Mouse (Mus musculus) MEL (cell line): ENCODE data around the gene Pank1. TPM values are rescaled to one million over a fixed set of nuclear protein-coding genes. Genes with fewer than 3 reads are reported as not detected.

Experiments used
- DNase-seq: peaks from one replicate; pipeline ENCODE4 v3.0.0; 2011; ENCODE audit warnings: low read depth, low spot score
- H3K27ac ChIP-seq: 2 replicates; pipeline ENCODE4 v1.5.1; 2012; ENCODE audit warnings: low read depth, mild to moderate bottlenecking, control low read depth, low read length, moderate library complexity; ENCODE audit not compliant: control insufficient read depth
- H3K27me3 ChIP-seq, 2 experiments: fragments of 150-350 bp in 1 of 2; sonication (generic) in 1 of 2; 2 replicates each; pipeline ENCODE4 v1.6.1; 2012; ENCODE audit warnings: low read length in 2 of 2, mild to moderate bottlenecking in 2 of 2, improper control_type of control experiment in 1 of 2, moderate library complexity in 1 of 2; ENCODE audit not compliant: insufficient read depth in 2 of 2, control insufficient read depth in 1 of 2
- H3K36me3 ChIP-seq, 2 experiments: 2 replicates each; pipeline ENCODE4 v1.6.1; 2012 to 2014; ENCODE audit warnings: low read length in 2 of 2, improper control_type of control experiment in 1 of 2, inconsistent platforms in 1 of 2, mild to moderate bottlenecking in 1 of 2; ENCODE audit not compliant: insufficient read depth in 2 of 2, control insufficient read depth in 1 of 2
- H3K4me1 ChIP-seq, 2 experiments: fragments of 150-350 bp in 1 of 2; sonication (generic) in 1 of 2; 2 replicates each; pipeline ENCODE4 v1.6.1; 2012; ENCODE audit warnings: low read length in 2 of 2, improper control_type of control experiment in 1 of 2, mild to moderate bottlenecking in 1 of 2; ENCODE audit not compliant: insufficient read depth in 2 of 2, control insufficient read depth in 1 of 2
- H3K4me3 ChIP-seq, 2 experiments: fragments of 150-350 bp in 1 of 2; sonication (generic) in 1 of 2; 2 replicates each; pipeline ENCODE4 v1.5.1; 2012; ENCODE audit warnings: low read depth in 2 of 2, low read length in 2 of 2, mild to moderate bottlenecking in 2 of 2, moderate library complexity in 2 of 2, control low read depth in 1 of 2, improper control_type of control experiment in 1 of 2; ENCODE audit not compliant: control insufficient read depth in 1 of 2, insufficient read depth in 1 of 2
- H3K79me2 ChIP-seq: 2 replicates; pipeline ENCODE4 v1.6.1; 2012; ENCODE audit warnings: mild to moderate bottlenecking, low read length, moderate library complexity; ENCODE audit not compliant: control insufficient read depth, poor library complexity, insufficient read depth
- H3K9ac ChIP-seq: 2 replicates; pipeline ENCODE4 v1.6.1; 2012; ENCODE audit warnings: low read depth, mild to moderate bottlenecking, control low read depth, low read length, moderate library complexity; ENCODE audit not compliant: control insufficient read depth, poor library complexity, severe bottlenecking
- H3K9me3 ChIP-seq: fragments of 150-350 bp; sonication (generic); replicated peaks from 2 replicates; pipeline ENCODE4 v1.6.1; 2012; ENCODE audit warnings: mild to moderate bottlenecking, low read length, improper control_type of control experiment, moderate library complexity; ENCODE audit not compliant: insufficient read depth
- CHD1 ChIP-seq: IDR thresholded peaks from 2 replicates; pipeline ENCODE4 v1.6.1; 2012; ENCODE audit warnings: low read depth, mild to moderate bottlenecking, inconsistent platforms, low read length, improper control_type of control experiment
- CHD2 ChIP-seq: IDR thresholded peaks from 2 replicates; pipeline ENCODE4 v1.6.1; 2011; ENCODE audit warnings: low read length, improper control_type of control experiment
- CTCF ChIP-seq, 3 experiments: IDR thresholded peaks in 2 of 3; conservative IDR thresholded peaks in 1 of 3; 2 replicates each; pipeline ENCODE4 v1.5.1; 2011 to 2012; ENCODE audit warnings: low read length in 3 of 3, low read depth in 2 of 3, mild to moderate bottlenecking in 2 of 3, improper control_type of control experiment in 1 of 3, inconsistent platforms in 1 of 3, mixed read lengths in 1 of 3, moderate library complexity in 1 of 3; ENCODE audit not compliant: control insufficient read depth in 1 of 3, insufficient read depth in 1 of 3, poor library complexity in 1 of 3, severe bottlenecking in 1 of 3
- ETS1 ChIP-seq: IDR thresholded peaks from 2 replicates; pipeline ENCODE4 v1.6.1; 2012; ENCODE audit warnings: low read depth, mild to moderate bottlenecking, inconsistent platforms, low read length, improper control_type of control experiment, moderate library complexity
- GABPA ChIP-seq: IDR thresholded peaks from 2 replicates; pipeline ENCODE4 v1.6.1; 2012; ENCODE audit warnings: low read depth, mild to moderate bottlenecking, inconsistent platforms, low read length, improper control_type of control experiment, moderate library complexity
- MEF2A ChIP-seq: IDR thresholded peaks from 2 replicates; pipeline ENCODE4 v1.6.1; 2014; ENCODE audit warnings: low read depth, mild to moderate bottlenecking, inconsistent platforms, low read length, improper control_type of control experiment; ENCODE audit not compliant: poor library complexity, insufficient replicate concordance, severe bottlenecking; ENCODE audit errors: extremely low read depth
- MYC ChIP-seq: IDR thresholded peaks from 2 replicates; pipeline ENCODE4 v1.6.1; 2011; ENCODE audit warnings: low read depth, mild to moderate bottlenecking, low read length, improper control_type of control experiment, moderate library complexity
- POLR2A ChIP-seq, 2 experiments: IDR thresholded peaks; 2 replicates each; pipeline ENCODE4 v1.6.1; 2011 to 2012; ENCODE audit warnings: low read length in 2 of 2, mild to moderate bottlenecking in 2 of 2, control low read depth in 1 of 2, improper control_type of control experiment in 1 of 2, low read depth in 1 of 2, moderate library complexity in 1 of 2; ENCODE audit not compliant: control insufficient read depth in 1 of 2, insufficient read depth in 1 of 2, poor library complexity in 1 of 2
- POLR2AphosphoS2 ChIP-seq: IDR thresholded peaks from 2 replicates; pipeline ENCODE4 v1.6.1; 2011; ENCODE audit warnings: low read length, improper control_type of control experiment
- RCOR1 ChIP-seq: IDR thresholded peaks from 2 replicates; pipeline ENCODE4 v1.6.1; 2012; ENCODE audit warnings: low read depth, mild to moderate bottlenecking, inconsistent platforms, low read length, improper control_type of control experiment
- SIN3A ChIP-seq: IDR thresholded peaks from 2 replicates; pipeline ENCODE4 v1.6.1; 2012; ENCODE audit warnings: low read length, improper control_type of control experiment, inconsistent platforms
- TBP ChIP-seq: IDR thresholded peaks from 2 replicates; pipeline ENCODE4 v1.8.0; 2011; ENCODE audit warnings: low read depth, low read length, improper control_type of control experiment
- UBTF ChIP-seq: IDR thresholded peaks from 2 replicates; pipeline ENCODE4 v1.6.1; 2012; ENCODE audit warnings: low read depth, mild to moderate bottlenecking, inconsistent platforms, low read length, improper control_type of control experiment, moderate library complexity, borderline replicate concordance; ENCODE audit not compliant: insufficient read depth
- USF1 ChIP-seq: IDR thresholded peaks from 2 replicates; pipeline ENCODE4 v1.6.1; 2014; ENCODE audit warnings: low read depth, mild to moderate bottlenecking, inconsistent platforms, low read length, improper control_type of control experiment, moderate library complexity
- ZC3H11A ChIP-seq: IDR thresholded peaks from 2 replicates; pipeline ENCODE4 v1.6.1; 2012; ENCODE audit warnings: low read depth, mild to moderate bottlenecking, inconsistent platforms, low read length, improper control_type of control experiment
- polyA plus RNA-seq, 2 experiments: library from polyadenylated mRNA; stranded (reverse) in 1 of 2; unstranded in 1 of 2; fragments of >175 nt in 1 of 2; fragments of >200 nt in 1 of 2; gene quantifications; 2 replicates each; pipeline versions ENCODE4 v1.2.1 to v1.2.4; 2012; ENCODE audit warnings: low replicate concordance in 2 of 2, low read depth in 1 of 2; ENCODE audit not compliant: insufficient read length in 2 of 2, insufficient read depth in 1 of 2, missing spikeins in 1 of 2
- total RNA-seq: library from RNA; depleted of rRNA; stranded (reverse); fragments of 300-350 nt; gene quantifications from 2 replicates; pipeline ENCODE4 v1.2.3, GENCODE M21; 2012

Pank1 gene
- total and polyA plus RNA-seq, 3 experiments, result 7.2 to 7.6 TPM; not detected in 1

- no peak for DNase-seq
- H3K9ac ChIP-seq, result no peak overlapping the region
- no peak for TF ChIP-seq ETS1
- TF ChIP-seq MEF2A, result no peak
- TF ChIP-seq CHD2, result no peak
- H3K4me3 ChIP-seq, result no peak overlapping the region
- H3K9me3 ChIP-seq, result no peaks in the 10 kb centered on the region
- no peaks in the 10 kb centered on the region for H3K36me3 ChIP-seq
- H3K79me2 ChIP-seq, result no peaks in the 10 kb centered on the region
- peaks cover 0 to 2% of the 10 kb centered on the region in 2 experiments; a peak in 1 of 4 replicates for H3K4me1 ChIP-seq
- no peak overlapping the region for H3K27ac ChIP-seq
- no peaks in the 10 kb centered on the region for H3K27me3 ChIP-seq
Measured at GRCm38 (mm10) chr19:34898941-34899340, 19.7 kb upstream of the Pank1 start.

DNA sequence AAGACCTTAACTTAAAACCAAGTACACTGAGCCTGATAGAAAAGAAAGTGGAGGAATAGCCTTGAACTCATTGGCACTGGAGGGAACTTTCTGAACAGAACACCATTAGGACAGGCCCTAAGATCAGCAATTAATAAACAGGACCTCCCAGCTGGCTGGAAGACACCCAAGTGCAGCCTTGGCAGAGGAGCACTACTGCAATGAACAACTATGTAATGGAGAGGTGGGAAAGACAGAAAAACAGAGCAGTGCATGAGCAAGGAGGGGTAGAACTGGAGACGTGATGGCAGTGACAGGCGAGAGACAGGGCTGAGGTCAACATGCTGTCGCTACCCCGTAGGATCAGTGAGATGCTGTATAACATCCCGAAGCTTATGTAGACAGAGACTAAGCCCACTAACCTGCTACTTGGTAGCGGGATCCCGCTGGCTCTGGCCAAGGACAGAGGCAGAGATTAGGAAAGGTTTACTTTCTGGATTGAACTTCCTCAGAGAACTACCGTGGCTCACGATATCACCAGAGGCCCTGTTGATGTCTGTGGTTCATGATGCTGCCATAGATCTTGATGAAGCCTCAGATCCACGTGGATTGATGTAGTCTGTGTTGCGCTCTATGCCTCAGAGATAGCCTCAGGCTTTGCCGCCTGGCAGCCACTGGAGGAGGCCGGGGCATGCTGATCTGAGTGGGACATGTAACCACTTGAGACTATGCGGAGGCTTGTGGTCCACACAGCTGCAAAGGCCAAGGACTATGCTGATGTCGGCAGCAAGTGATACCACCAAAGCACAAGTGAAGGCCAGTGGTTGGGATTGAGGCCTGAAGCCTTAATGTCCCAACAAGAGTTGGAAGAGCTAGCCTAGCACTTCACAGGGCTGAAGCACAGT is 18.1 kb upstream of the Pank1 start:
- no peaks in the 10 kb centered on the region for H3K79me2 ChIP-seq
- H3K27me3 ChIP-seq, result no peaks in the 10 kb centered on the region
- no peak overlapping the region for H3K4me3 ChIP-seq
- H3K4me1 ChIP-seq, result peaks cover 0 to 2% of the 10 kb centered on the region in 2 experiments; a peak in 1 of 4 replicates
- no peak for DNase-seq
- H3K27ac ChIP-seq, result no peak overlapping the region
- no peak overlapping the region for H3K9ac ChIP-seq
- no peaks in the 10 kb centered on the region for H3K9me3 ChIP-seq
- no peaks in the 10 kb centered on the region for H3K36me3 ChIP-seq
- TF ChIP-seq CTCF (IDR thresholded peaks at IDR 0.05 in 2 of 3, conservative IDR thresholded peaks at IDR 0.05 in 1 of 3; ENCODE audit: control insufficient read depth in 1 of 3, insufficient read depth in 1 of 3, low read depth in 2 of 3, low read length in 3 of 3, poor library complexity in 1 of 3, severe bottlenecking in 1 of 3) (no peak), POLR2AphosphoS2 (no peak), UBTF (no peak), ZC3H11A (no peak), CHD1 (no peak), TBP (no peak), MEF2A (no peak), POLR2A (IDR thresholded peaks at IDR 0.05; ENCODE audit: control insufficient read depth in 1 of 2, insufficient read depth in 1 of 2, low read depth in 1 of 2, low read length in 2 of 2, poor library complexity in 1 of 2) (no peak), SIN3A (no peak), ETS1 (no peak), GABPA (no peak), MYC (no peak), USF1 (no peak), RCOR1 (no peak)
